Mouse (Mus musculus): ENCODE data around the gene Dnaic2. TPM values are rescaled to one million over a fixed set of nuclear protein-coding genes. Genes with fewer than 3 reads are reported as not detected.

Gene Dnaic2
- polyA plus RNA-seq, 1 experiment from 2014 or later, result 0.14 TPM

DNA sequence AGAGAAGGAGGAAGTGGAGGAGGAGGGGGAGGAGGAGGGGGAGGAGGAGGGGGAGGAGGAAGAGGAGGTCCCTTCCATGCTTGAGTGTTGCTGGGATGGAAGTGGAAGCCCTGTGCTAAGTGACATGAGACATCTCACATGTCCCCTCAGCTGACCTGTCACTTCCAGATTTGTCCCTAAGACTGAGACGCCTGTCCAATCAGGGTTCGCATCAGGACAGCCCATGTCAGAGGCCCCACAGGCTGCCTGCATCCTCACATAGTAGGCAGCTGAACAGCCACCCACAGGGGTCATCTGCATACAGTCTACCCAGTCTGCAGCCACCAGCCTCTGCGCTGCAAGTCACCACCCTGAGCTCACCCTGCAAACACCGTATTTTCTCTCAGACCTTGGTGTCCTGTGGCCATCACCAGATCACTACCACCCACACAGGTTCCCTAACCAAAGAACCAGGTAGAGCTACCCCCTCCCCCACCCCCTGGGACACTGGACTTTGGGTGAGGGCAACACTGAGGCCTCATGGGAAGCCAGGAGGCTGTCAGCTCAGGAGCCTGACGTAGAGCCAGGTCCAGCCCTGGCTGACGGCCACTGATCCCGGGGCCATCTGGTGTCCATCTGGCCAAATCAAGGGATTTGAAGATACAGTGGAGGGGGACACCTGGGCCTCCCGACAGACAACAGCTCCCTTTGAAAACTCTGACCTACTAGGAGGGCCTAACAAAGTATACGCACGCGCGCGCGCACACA is 42.4 kb upstream of the Dnaic2 start:
- H3K4me3 ChIP-seq (ENCODE audit: low read depth, low read length), result no peak overlapping the region
- H3K9ac ChIP-seq (ENCODE audit: low read length), result no peak overlapping the region
- ATAC-seq (replicated peaks; ENCODE audit: low FRiP score, low TSS enrichment, low read depth), result no peak
- no peak overlapping the region for H3K27ac ChIP-seq (ENCODE audit: low read depth)
- no peaks in the 10 kb centered on the region for H3K36me3 ChIP-seq (ENCODE audit: control insufficient read depth, insufficient read depth, low read length)
- no peak overlapping the region for H3K4me2 ChIP-seq (ENCODE audit: low read length)
- no peaks in the 10 kb centered on the region for H3K9me3 ChIP-seq (ENCODE audit: control insufficient read depth, low read length)
- 65% methylated on average over 14 of the region's 14 CpGs for WGBS
- H3K4me1 ChIP-seq (replicated peaks; ENCODE audit: control insufficient read depth, insufficient read depth, low read length), result peaks cover 16% of the 10 kb centered on the region
- H3K27me3 ChIP-seq (replicated peaks; ENCODE audit: control insufficient read depth, insufficient read depth, low read length), result no peaks in the 10 kb centered on the region
- no peak for DNase-seq (ENCODE audit: low spot score)

DNA sequence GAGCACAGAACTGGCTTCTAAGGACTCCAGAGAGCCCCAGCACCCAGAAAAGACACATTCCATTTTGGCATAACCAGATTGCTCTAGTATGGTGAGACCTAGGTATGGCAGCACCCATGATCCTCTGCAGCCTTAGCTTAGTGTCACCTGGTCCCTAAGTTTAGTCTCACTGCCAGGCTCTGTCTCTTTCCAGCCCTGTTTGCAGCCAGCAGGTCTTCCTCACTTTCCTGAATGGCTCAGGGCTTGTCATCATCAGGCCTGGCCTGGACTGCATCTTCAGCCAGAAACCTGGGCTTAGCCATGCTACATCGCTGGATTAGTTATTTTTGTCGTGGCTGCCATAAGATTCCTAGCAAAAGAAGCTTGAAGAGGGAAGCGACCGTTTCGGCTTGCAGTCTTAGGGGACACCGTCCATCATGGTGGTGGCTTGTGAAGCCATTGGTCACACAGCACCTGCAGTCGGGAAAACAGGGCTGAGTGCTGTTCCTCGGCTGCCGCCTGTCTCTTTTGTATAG is 41.6 kb upstream of the Dnaic2 start:
- DNase-seq (ENCODE audit: low spot score) (no peak), ATAC-seq (replicated peaks; ENCODE audit: low FRiP score, low TSS enrichment, low read depth) (no peak)
- no peak overlapping the region for H3K4me3 ChIP-seq (ENCODE audit: low read depth, low read length)
- H3K4me2 ChIP-seq (ENCODE audit: low read length), result no peak overlapping the region
- H3K27me3 ChIP-seq (replicated peaks; ENCODE audit: control insufficient read depth, insufficient read depth, low read length), result no peaks in the 10 kb centered on the region
- H3K9ac ChIP-seq (ENCODE audit: low read length), result no peak overlapping the region
- 74% methylated on average over 9 of the region's 9 CpGs for WGBS
- peaks cover 11% of the 10 kb centered on the region for H3K4me1 ChIP-seq (replicated peaks; ENCODE audit: control insufficient read depth, insufficient read depth, low read length)
- H3K27ac ChIP-seq (ENCODE audit: low read depth), result no peak overlapping the region
- no peaks in the 10 kb centered on the region for H3K9me3 ChIP-seq (ENCODE audit: control insufficient read depth, low read length)
- H3K36me3 ChIP-seq (ENCODE audit: control insufficient read depth, insufficient read depth, low read length), result no peaks in the 10 kb centered on the region

GRCm38 (mm10) chr11:114686221-114686959 is 40.8 kb upstream of the Dnaic2 start:
- no peak overlapping the region for H3K27ac ChIP-seq (ENCODE audit: low read depth)
- H3K27me3 ChIP-seq (replicated peaks; ENCODE audit: control insufficient read depth, insufficient read depth, low read length), result no peaks in the 10 kb centered on the region
- H3K36me3 ChIP-seq (ENCODE audit: control insufficient read depth, insufficient read depth, low read length), result no peaks in the 10 kb centered on the region
- no peaks in the 10 kb centered on the region for H3K9me3 ChIP-seq (ENCODE audit: control insufficient read depth, low read length)
- ATAC-seq (replicated peaks; ENCODE audit: low FRiP score, low TSS enrichment, low read depth) (no peak), DNase-seq (ENCODE audit: low spot score) (no peak)
- H3K4me1 ChIP-seq (replicated peaks; ENCODE audit: control insufficient read depth, insufficient read depth, low read length), result peaks cover 11% of the 10 kb centered on the region
- no peak overlapping the region for H3K4me2 ChIP-seq (ENCODE audit: low read length)
- 91% methylated on average over 16 of the region's 16 CpGs for WGBS
- H3K9ac ChIP-seq (ENCODE audit: low read length), result no peak overlapping the region
- H3K4me3 ChIP-seq (ENCODE audit: low read depth, low read length), result no peak overlapping the region

DNA sequence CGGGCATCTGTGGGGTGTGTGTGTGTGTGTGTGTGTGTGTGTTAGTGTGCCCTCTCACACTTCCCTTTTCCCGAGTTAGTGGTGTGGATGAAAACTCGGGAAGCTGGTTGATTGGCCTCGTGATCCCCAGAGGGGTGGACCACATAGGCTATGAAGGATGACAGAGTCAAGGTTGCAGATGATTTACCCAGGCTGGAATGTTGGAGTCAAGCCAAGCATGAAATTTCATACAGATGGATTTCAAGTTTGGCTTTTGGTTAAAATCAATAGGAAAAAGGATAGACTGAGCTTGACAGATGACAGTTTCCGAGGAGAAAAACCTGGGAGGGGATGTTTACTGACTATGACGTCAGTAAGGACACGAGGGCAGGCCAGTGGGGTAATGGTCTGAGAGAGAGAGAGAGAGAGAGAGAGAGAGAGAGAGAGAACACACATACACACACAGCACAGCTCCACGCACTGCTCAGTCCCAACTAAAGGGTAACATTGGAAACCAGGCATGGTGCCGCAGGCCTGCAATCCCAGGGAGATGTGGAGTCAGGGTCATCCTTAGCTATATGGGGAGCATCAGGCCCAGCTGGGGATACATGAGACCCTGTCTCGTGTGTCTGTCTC is 39.5 kb upstream of the Dnaic2 start:
- Histone ChIP-seq H3K27ac (ENCODE audit: low read depth) (peak overlapping the region; percentile 24), H3K4me2 (ENCODE audit: low read length) (no peak overlapping the region), H3K4me3 (ENCODE audit: low read depth, low read length) (no peak overlapping the region), H3K4me1 (replicated peaks; ENCODE audit: control insufficient read depth, insufficient read depth, low read length) (peaks cover 11% of the 10 kb centered on the region), H3K9me3 (ENCODE audit: control insufficient read depth, low read length) (no peaks in the 10 kb centered on the region), H3K9ac (ENCODE audit: low read length) (no peak overlapping the region), H3K27me3 (replicated peaks; ENCODE audit: control insufficient read depth, insufficient read depth, low read length) (no peaks in the 10 kb centered on the region), H3K36me3 (ENCODE audit: control insufficient read depth, insufficient read depth, low read length) (no peaks in the 10 kb centered on the region)
- 28% methylated on average over 10 of the region's 10 CpGs for WGBS
- DNase-seq (ENCODE audit: low spot score) (no peak), ATAC-seq (replicated peaks; ENCODE audit: low FRiP score, low TSS enrichment, low read depth) (no peak)

DNA sequence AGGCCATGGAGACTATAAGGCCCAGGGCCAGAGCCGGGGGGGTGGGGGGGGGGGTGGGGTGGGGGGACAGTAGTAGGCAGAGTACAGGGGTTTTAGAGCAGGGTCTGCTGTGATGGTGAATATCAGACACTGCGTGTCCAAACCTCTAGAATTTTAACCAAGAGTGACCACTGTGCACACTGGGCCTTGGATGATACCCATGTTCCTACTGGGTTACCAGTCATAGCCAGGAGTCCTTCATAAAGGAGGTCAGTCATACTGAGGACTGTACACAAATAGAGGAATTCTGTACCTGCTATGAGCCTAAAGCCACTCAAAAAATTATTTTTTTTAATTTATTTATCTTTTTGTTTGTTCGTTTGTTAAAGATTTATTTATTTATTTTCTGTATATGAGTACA is 38.5 kb upstream of the Dnaic2 start:
- no peaks in the 10 kb centered on the region for H3K9me3 ChIP-seq (ENCODE audit: control insufficient read depth, low read length)
- WGBS, result 90% methylated on average over 3 of the region's 3 CpGs
- H3K27ac ChIP-seq (ENCODE audit: low read depth), result no peak overlapping the region
- no peak overlapping the region for H3K4me2 ChIP-seq (ENCODE audit: low read length)
- no peak overlapping the region for H3K9ac ChIP-seq (ENCODE audit: low read length)
- no peaks in the 10 kb centered on the region for H3K27me3 ChIP-seq (replicated peaks; ENCODE audit: control insufficient read depth, insufficient read depth, low read length)
- DNase-seq (ENCODE audit: low spot score), result no peak
- ATAC-seq (replicated peaks; ENCODE audit: low FRiP score, low TSS enrichment, low read depth), result no peak
- no peaks in the 10 kb centered on the region for H3K36me3 ChIP-seq (ENCODE audit: control insufficient read depth, insufficient read depth, low read length)
- H3K4me1 ChIP-seq (replicated peaks; ENCODE audit: control insufficient read depth, insufficient read depth, low read length), result peaks cover 11% of the 10 kb centered on the region
- no peak overlapping the region for H3K4me3 ChIP-seq (ENCODE audit: low read depth, low read length)

DNA sequence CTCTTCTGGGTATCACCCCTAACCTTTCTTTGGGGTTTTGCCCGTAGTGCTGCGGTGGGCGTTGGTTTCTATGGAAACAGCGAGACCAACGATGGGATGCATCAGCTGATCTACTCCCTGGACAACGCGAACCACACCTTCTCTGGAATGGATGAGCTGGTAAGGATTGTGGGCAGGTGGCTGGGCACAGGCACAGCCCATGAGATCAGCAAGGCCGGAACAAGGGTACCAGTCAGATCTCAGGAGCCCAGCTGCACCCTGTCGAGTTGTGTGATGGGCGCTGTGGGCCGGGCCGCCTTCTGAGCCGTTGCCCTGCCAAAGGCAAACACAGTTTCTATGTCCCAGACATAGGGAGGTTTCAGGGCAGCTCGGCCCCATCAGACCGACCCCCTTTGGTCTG is 37.0 kb upstream of the Dnaic2 start:
- WGBS, result 88% methylated on average over 15 of the region's 15 CpGs
- no peaks in the 10 kb centered on the region for H3K9me3 ChIP-seq (ENCODE audit: control insufficient read depth, low read length)

DNA sequence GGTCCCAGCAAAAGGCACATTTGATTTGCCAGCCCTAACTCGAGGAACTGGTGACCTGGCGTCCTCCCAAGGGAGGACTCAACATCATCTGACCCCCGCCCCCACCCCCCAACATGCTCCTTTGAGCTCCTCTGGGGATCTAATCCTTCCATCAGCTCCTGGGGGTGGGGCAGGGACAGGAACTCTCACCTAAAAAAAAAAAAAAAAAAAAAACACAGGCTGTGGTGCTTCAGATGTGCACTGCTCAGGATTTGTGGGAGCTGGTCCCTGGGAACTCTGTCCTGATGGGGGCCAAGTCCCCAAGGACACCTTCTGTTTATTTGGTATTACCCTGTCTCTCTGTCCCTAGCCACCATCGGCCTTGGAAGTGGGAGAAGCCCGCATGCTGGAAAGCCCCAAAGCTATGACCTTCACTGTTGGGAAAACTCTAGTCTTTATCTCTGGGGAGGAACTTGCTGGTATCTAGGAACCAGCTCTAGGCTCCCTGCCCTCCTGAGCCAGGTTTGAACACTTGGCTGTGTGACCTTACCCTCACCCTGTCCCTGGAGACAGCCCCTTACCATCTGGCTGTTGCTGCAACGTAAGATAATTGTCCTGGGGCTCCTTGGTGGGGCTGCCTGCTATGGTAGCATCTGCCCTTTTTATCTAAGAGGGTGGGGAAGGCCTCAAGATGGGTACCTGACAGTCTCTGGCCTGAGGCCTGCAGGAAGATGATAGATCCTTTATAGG is 35.6 kb upstream of the Dnaic2 start:
- Histone ChIP-seq H3K27ac (ENCODE audit: low read depth) (no peak overlapping the region), H3K4me2 (ENCODE audit: low read length) (no peak overlapping the region), H3K9ac (ENCODE audit: low read length) (no peak overlapping the region), H3K36me3 (ENCODE audit: control insufficient read depth, insufficient read depth, low read length) (no peaks in the 10 kb centered on the region), H3K27me3 (replicated peaks; ENCODE audit: control insufficient read depth, insufficient read depth, low read length) (no peaks in the 10 kb centered on the region), H3K9me3 (ENCODE audit: control insufficient read depth, low read length) (no peaks in the 10 kb centered on the region), H3K4me3 (ENCODE audit: low read depth, low read length) (no peak overlapping the region), H3K4me1 (replicated peaks; ENCODE audit: control insufficient read depth, insufficient read depth, low read length) (0 out of 2 replicates have a peak, but pooled peaks cover 6% of the 10 kb centered on the region)
- ATAC-seq (replicated peaks; ENCODE audit: low FRiP score, low TSS enrichment, low read depth) (no peak), DNase-seq (ENCODE audit: low spot score) (no peak)
- 53% methylated on average over 6 of the region's 6 CpGs for WGBS

More for the DNA sequence above, 37.0 kb upstream of the Dnaic2 start:
- Histone ChIP-seq H3K4me3 (ENCODE audit: low read depth, low read length) (no peak overlapping the region), H3K9ac (ENCODE audit: low read length) (no peak overlapping the region), H3K27ac (ENCODE audit: low read depth) (no peak overlapping the region), H3K27me3 (replicated peaks; ENCODE audit: control insufficient read depth, insufficient read depth, low read length) (no peaks in the 10 kb centered on the region), H3K4me2 (ENCODE audit: low read length) (no peak overlapping the region), H3K4me1 (replicated peaks; ENCODE audit: control insufficient read depth, insufficient read depth, low read length) (0 out of 2 replicates have a peak, but pooled peaks cover 6% of the 10 kb centered on the region), H3K36me3 (ENCODE audit: control insufficient read depth, insufficient read depth, low read length) (no peaks in the 10 kb centered on the region)
- DNase-seq (ENCODE audit: low spot score), result no peak
- ATAC-seq (replicated peaks; ENCODE audit: low FRiP score, low TSS enrichment, low read depth), result no peak

- Histone ChIP-seq H3K9ac (ENCODE audit: low read length) (no peak overlapping the region), H3K27me3 (replicated peaks; ENCODE audit: control insufficient read depth, insufficient read depth, low read length) (no peaks in the 10 kb centered on the region), H3K27ac (ENCODE audit: low read depth) (no peak overlapping the region), H3K4me1 (replicated peaks; ENCODE audit: control insufficient read depth, insufficient read depth, low read length) (0 out of 2 replicates have a peak, but pooled peaks cover 4% of the 10 kb centered on the region), H3K4me3 (ENCODE audit: low read depth, low read length) (no peak overlapping the region), H3K36me3 (ENCODE audit: control insufficient read depth, insufficient read depth, low read length) (no peaks in the 10 kb centered on the region), H3K4me2 (ENCODE audit: low read length) (no peak overlapping the region), H3K9me3 (ENCODE audit: control insufficient read depth, low read length) (no peaks in the 10 kb centered on the region)
- WGBS, result 57% methylated on average over 7 of the region's 7 CpGs
- no peak for ATAC-seq (replicated peaks; ENCODE audit: low FRiP score, low TSS enrichment, low read depth)
- no peak for DNase-seq (ENCODE audit: low spot score)
Observed at GRCm38 (mm10) chr11:114692601-114693000, 34.6 kb upstream of the Dnaic2 start.

Data from intestine, embryonic 14.5 days (tissue).